Mouse (Mus musculus) heart, postnatal 0 days (tissue): ENCODE data around the gene Cdc42se2. TPM values are rescaled to one million over a fixed set of nuclear protein-coding genes. Genes with fewer than 3 reads are reported as not detected.

Experiments
- ATAC-seq: fragments of 200-750 bp; cut with Nextera tagmentation; 2 replicates; pipeline ENCODE4 v1.8.0; 2017; ENCODE audit warnings: low read depth, moderate number of reproducible peaks, moderate library complexity; ENCODE audit not compliant: insufficient read depth
- DNase-seq: peaks from one replicate; pipeline ENCODE4 v3.0.0-alpha.2; 2016; ENCODE audit warnings: low spot score
- H3K27ac ChIP-seq: fragments of 300-500 bp; sonication (generic); 2 replicates; pipeline ENCODE4 v1.5.1; 2014; ENCODE audit warnings: low read depth, mild to moderate bottlenecking
- H3K27me3 ChIP-seq: fragments of 300-500 bp; sonication (generic); 2 replicates; pipeline ENCODE4 v1.6.1; 2014; ENCODE audit warnings: low read length, mixed read lengths; ENCODE audit not compliant: control insufficient read depth, insufficient read depth
- H3K36me3 ChIP-seq: fragments of 300-500 bp; sonication (generic); replicated peaks from 2 replicates; pipeline ENCODE4 v1.6.1; 2014; ENCODE audit warnings: low read length, mixed read lengths; ENCODE audit not compliant: control insufficient read depth, insufficient read depth
- H3K4me1 ChIP-seq: fragments of 300-500 bp; sonication (generic); 2 replicates; pipeline ENCODE4 v1.6.1; 2014; ENCODE audit warnings: antibody characterized with exemption; ENCODE audit not compliant: control insufficient read depth, insufficient read depth
- H3K4me2 ChIP-seq: fragments of 300-500 bp; sonication (generic); 2 replicates; pipeline ENCODE4 v1.6.1; 2014; ENCODE audit warnings: low read depth, mild to moderate bottlenecking, low read length, moderate library complexity
- H3K4me3 ChIP-seq: fragments of 300-500 bp; sonication (generic); 2 replicates; pipeline ENCODE4 v1.5.1; 2014; ENCODE audit warnings: low read depth, low read length
- H3K9ac ChIP-seq: fragments of 300-500 bp; sonication (generic); replicated peaks from 2 replicates; pipeline ENCODE4 v1.6.1; 2014; ENCODE audit warnings: low read depth, low read length, mixed read lengths
- H3K9me3 ChIP-seq: fragments of 300-500 bp; sonication (generic); replicated peaks from 2 replicates; pipeline ENCODE4 v1.6.1; 2016; ENCODE audit warnings: low read length; ENCODE audit not compliant: control insufficient read depth
- CTCF ChIP-seq: IDR thresholded peaks from 2 replicates; pipeline ENCODE4 v1.5.1; 2016; ENCODE audit warnings: antibody characterized with exemption, control low read depth, low read depth
- EP300 ChIP-seq: IDR thresholded peaks from 2 replicates; pipeline ENCODE4 v1.6.1; 2016; ENCODE audit warnings: antibody characterized with exemption, low read depth
- WGBS: fragments of 180-500 bp; shearing (Covaris S2); extraction: QIAGEN DNeasy Blood & Tissue Kit; methylation state at CpG from one replicate; pipeline ENCODE4 v1.1.7; 2014; 5-methylcytosine and 5-hydroxymethylcytosine counted together
- polyA plus RNA-seq: library from polyadenylated mRNA; unstranded; fragments of >200 nt; fragmentation: Nextera tagmentation; extraction: Ambion mirVana; gene quantifications from 2 replicates; pipeline ENCODE4 v1.2.1, GENCODE M21; 2015
- total RNA-seq: library from RNA; depleted of rRNA; stranded (reverse); fragments of >200 nt; gene quantifications from 2 replicates; pipeline ENCODE4 v1.2.3, GENCODE M21; 2014; ENCODE audit warnings: low replicate concordance

The Cdc42se2 gene
- total and polyA plus RNA-seq, 2 experiments from 2014 or later, result 50.2 to 53.6 TPM

DNA sequence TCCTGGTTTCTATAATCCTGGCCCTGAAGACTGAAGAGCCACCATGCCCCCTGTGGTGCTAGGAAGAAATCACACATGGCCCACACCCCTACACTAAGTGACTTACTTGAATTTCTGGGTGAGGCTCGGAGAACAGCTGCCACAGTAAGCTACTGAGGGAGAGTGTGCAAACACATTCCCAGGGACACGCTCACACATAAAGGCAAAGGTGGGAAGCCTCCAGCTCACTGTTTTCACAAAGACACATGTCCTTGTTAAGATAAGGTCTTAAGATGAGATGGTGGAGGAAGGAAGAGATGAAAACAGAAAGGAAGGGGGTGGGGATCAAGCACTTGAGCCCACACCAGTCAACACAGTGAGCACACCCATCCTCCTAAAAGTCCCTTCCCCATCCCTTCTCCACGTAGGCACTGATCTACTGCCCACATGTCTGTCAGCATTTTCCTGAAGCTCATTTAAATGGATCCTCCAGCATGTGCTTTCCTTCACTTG is 60.9 kb downstream of the Cdc42se2 start:
- no peak for TF ChIP-seq EP300
- TF ChIP-seq CTCF, result no peak
- peak overlapping the region; percentile 82 for H3K27ac ChIP-seq
- peaks cover 20% of the 10 kb centered on the region; the same call in 1 of the 2 replicates for H3K36me3 ChIP-seq
- ATAC-seq, result no peak
- no peak overlapping the region for H3K9ac ChIP-seq
- H3K4me3 ChIP-seq, result no peak overlapping the region
- H3K4me1 ChIP-seq, result peaks cover 18% of the 10 kb centered on the region
- no peak for DNase-seq
- no peak overlapping the region for H3K4me2 ChIP-seq
- H3K9me3 ChIP-seq, result no peaks in the 10 kb centered on the region
- H3K27me3 ChIP-seq, result no peaks in the 10 kb centered on the region
- WGBS, result 50% methylated on average over 3 of the region's 3 CpGs

DNA sequence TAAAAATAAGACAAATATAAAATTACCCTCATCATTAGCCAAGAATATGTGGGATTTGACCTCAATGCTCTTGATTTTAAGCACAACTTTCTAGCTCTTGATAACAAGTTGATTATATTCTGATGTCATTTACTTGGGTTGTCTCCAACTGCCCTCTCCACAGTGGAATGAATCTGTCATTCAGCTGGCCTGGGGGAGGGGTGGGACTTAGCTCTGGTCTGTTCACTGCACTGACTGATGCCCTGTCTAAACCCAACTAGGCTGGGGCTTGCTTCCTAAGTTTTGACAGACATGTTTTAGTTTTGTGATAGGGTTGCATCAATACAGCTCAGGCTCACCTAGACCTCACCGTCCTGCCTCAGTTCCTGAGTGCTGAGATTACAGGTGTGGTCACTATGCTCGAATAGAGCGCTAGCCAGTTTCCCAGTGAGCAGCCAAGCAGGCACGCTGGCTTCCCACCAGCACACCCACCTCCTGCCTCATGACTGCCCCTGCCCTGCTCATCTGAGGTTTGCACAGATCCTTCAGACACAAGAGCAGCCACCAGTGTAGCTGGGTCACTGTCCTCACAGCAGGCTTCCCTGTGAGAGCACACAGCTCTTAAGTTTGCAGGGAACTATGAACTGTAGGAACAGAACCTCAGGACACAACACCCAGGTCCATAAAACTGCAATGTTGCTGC is 63.0 kb downstream of the Cdc42se2 start:
- Histone ChIP-seq H3K36me3 (peaks cover 33% of the 10 kb centered on the region; the same call in 1 of the 2 replicates), H3K9me3 (no peaks in the 10 kb centered on the region), H3K27ac (peak overlapping the region; percentile 53), H3K9ac (no peak overlapping the region), H3K4me1 (peaks cover 18% of the 10 kb centered on the region), H3K4me2 (no peak overlapping the region), H3K27me3 (no peaks in the 10 kb centered on the region), H3K4me3 (no peak overlapping the region)
- TF ChIP-seq EP300, result no peak
- TF ChIP-seq CTCF, result no peak
- DNase-seq, result peak; percentile 43
- WGBS, result 27% methylated on average over 4 of the region's 4 CpGs
- ATAC-seq, result peak; percentile 39; the same call in 1 of the 2 replicates

DNA sequence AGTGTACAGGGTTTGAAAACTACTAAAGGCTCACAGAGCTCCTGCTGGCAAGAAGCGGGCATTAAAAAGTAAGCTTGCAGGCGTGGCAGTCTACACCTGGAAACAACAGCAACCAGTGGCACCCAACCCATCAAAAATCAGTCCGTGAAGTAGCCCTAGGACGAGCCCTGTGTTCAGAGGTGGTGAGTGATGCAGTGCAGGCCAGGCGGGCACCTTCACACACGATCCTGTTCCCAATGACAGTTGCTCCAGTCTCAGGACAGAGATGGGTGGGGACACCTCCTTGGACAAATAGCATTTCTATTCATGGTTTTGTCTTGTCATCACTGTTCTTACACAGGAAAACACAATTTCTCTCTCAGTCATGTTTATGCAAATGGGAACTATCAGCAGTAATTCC is 65.4 kb downstream of the Cdc42se2 start:
- no peak overlapping the region for H3K27ac ChIP-seq
- WGBS, result 50% methylated on average over 6 of the region's 6 CpGs
- H3K4me3 ChIP-seq, result no peak overlapping the region
- H3K4me1 ChIP-seq, result peaks cover 13% of the 10 kb centered on the region
- DNase-seq (no peak), ATAC-seq (0 out of 2 replicates have a peak, but pooled peaks have one; percentile 27)
- no peak overlapping the region for H3K9ac ChIP-seq
- no peak overlapping the region for H3K4me2 ChIP-seq
- no peaks in the 10 kb centered on the region for H3K27me3 ChIP-seq
- TF ChIP-seq EP300, result no peak
- TF ChIP-seq CTCF, result no peak
- no peaks in the 10 kb centered on the region for H3K9me3 ChIP-seq
- H3K36me3 ChIP-seq, result peaks cover 38% of the 10 kb centered on the region

DNA sequence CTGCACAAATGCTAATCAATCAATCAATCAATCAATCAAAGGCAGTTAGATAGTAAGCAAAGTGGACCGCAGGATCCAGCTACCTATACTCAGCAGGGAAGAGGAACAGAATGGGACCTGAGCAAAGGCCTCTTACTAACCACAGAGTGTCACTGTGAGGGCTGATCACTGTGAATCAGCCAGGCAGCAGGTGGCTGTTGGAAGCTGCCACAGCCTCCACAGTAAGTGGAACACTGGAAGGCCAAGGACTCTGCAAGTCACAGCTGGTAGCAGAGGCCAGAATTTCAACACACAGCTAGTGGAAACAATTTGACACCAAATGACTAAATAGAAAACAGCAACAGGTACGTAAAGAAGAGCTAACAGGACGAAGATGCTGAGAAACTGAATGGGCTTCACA is 68.9 kb downstream of the Cdc42se2 start:
- Histone ChIP-seq H3K4me2 (no peak overlapping the region), H3K9me3 (no peaks in the 10 kb centered on the region), H3K4me1 (no peaks in the 10 kb centered on the region; the same call in 1 of the 2 replicates), H3K9ac (no peak overlapping the region), H3K27me3 (no peaks in the 10 kb centered on the region), H3K27ac (no peak overlapping the region), H3K4me3 (no peak overlapping the region), H3K36me3 (peaks cover 59% of the 10 kb centered on the region)
- DNase-seq (no peak), ATAC-seq (no peak)
- WGBS, result 95% methylated on average over 3 of the region's 3 CpGs
- TF ChIP-seq EP300 (no peak), CTCF (no peak)

DNA sequence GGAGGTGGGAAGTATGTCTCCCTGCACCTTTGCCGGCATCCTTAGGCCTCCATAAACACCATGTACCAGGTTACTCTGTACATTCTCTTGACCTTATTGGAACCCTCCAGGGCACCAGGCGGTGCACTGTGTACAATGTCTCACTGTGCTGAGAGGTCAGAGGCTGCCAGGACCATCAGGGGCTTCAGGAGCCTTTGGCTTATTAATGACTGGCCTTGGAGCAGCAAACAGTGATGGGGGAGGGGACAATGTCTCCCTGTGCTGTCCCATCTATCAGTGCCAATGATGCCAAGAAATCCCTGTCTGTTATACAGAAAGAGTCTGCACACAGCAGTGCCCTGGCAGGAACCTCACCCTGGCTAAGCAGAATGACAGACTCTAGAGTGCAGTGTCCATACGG is 69.6 kb downstream of the Cdc42se2 start:
- WGBS, result 84% methylated on average over 3 of the region's 3 CpGs

More for the DNA sequence above, 69.6 kb downstream of the Cdc42se2 start:
- Histone ChIP-seq H3K9me3 (no peaks in the 10 kb centered on the region), H3K4me2 (no peak overlapping the region), H3K9ac (no peak overlapping the region), H3K27me3 (no peaks in the 10 kb centered on the region), H3K27ac (no peak overlapping the region), H3K4me1 (no peaks in the 10 kb centered on the region; the same call in 1 of the 2 replicates), H3K36me3 (peaks cover 56% of the 10 kb centered on the region), H3K4me3 (no peak overlapping the region)
- no peak for ATAC-seq
- TF ChIP-seq CTCF, result no peak
- no peak for TF ChIP-seq EP300
- DNase-seq, result no peak
